Comparison of ENCODE assay signal across 15 mouse cellular contexts in genomic region chr10:86212062-86212461, GRCm38 (mm10).
A peak's percentile ranks its signal among the peaks of the same experiment; 100 is the strongest.
DNase-seq lines count a peak whose midpoint lies in the region; ATAC-seq and TF ChIP-seq lines count a peak whose summit lies in the region.
"Had no signal": no experiment of that assay in that cellular context is flagged by ENCODE, and none has a peak within 500 bp of the region (broad histone marks: within the 10 kb centered on the region; RNA-seq: fewer than 3 reads in every experiment).

No protein-coding gene starts in this region.

- intact Hi-C loops in heart, adult 2 months (cut with DNase I) = no loop called here

- WGBS in heart, adult 2 months = 73% methylated on average over 4 of the region's 4 CpGs
- WGBS in lung, embryonic 14.5 days = 38% methylated on average over 4 of the region's 4 CpGs

- no peak for TF ChIP-seq EP300 in heart, adult 2 months (IDR thresholded peaks at IDR 0.05; ENCODE audit: insufficient read depth, low read depth, low read length)

- ATAC-seq in lung, embryonic 14.5 days (ENCODE audit: insufficient read depth) = peak; percentile 56; the same call in 1 of the 2 replicates
- ATAC-seq in inflammation-experienced regulatory T-cells, adult 6 months = no peak
- ATAC-seq in megakaryocyte-erythroid progenitor cell, adult 5-6 weeks (replicated peaks; ENCODE audit: low FRiP score, low TSS enrichment, poor library complexity, severe bottlenecking) = no peak
- ATAC-seq: midbrain, embryonic 13.5 days had no signal

- no peak overlapping the region for H3K27ac ChIP-seq in heart, adult 2 months
- no peak overlapping the region for H3K27ac ChIP-seq in lung, embryonic 14.5 days (ENCODE audit: low read depth)
- H3K27ac ChIP-seq: heart, embryonic 15.5 days; hindbrain, embryonic 15.5 days; limb, embryonic 12.5 days; midbrain, embryonic 13.5 days had no signal

- no peak overlapping the region for H3K4me2 ChIP-seq in lung, embryonic 14.5 days
- H3K4me2 ChIP-seq: heart, embryonic 15.5 days; hindbrain, embryonic 15.5 days; limb, embryonic 12.5 days; midbrain, embryonic 13.5 days had no signal

- H3K4me3 ChIP-seq in heart, adult 2 months = no peak overlapping the region
- no peak overlapping the region for H3K4me3 ChIP-seq in lung, embryonic 14.5 days (ENCODE audit: low read depth, low read length)
- H3K4me3 ChIP-seq: heart, embryonic 15.5 days; hindbrain, embryonic 15.5 days; limb, embryonic 12.5 days; midbrain, embryonic 13.5 days had no signal

- TF ChIP-seq POLR2A in heart, adult 2 months (IDR thresholded peaks at IDR 0.05; ENCODE audit: insufficient read depth, low read depth, low read length) = no peak

- no peaks in the 10 kb centered on the region for H3K27me3 ChIP-seq in heart, adult 2 months (ENCODE audit: control insufficient read depth, insufficient read depth, low read length)
- no peaks in the 10 kb centered on the region for H3K27me3 ChIP-seq in lung, embryonic 14.5 days (ENCODE audit: insufficient read depth, low read length)
- H3K27me3 ChIP-seq: heart, embryonic 15.5 days; hindbrain, embryonic 15.5 days; limb, embryonic 12.5 days; midbrain, embryonic 13.5 days had no signal

- DNase-seq in heart, adult 2 months = peak; percentile 39 to 66
- DNase-seq in heart, postnatal 4 days = no peak
- peak; percentile 16 for DNase-seq in urinary bladder, postnatal 25 days (ENCODE audit: low spot score)
- no peak for DNase-seq in urinary bladder, postnatal 4 days (ENCODE audit: low spot score in 2 of 2)
- peak; percentile 65 for DNase-seq in lung, embryonic 14.5 days
- no peak for DNase-seq in cerebellum, adult 11 months
- DNase-seq: adrenal gland, postnatal 25 days; cerebellum, postnatal 36 days; thymus, postnatal 25 days had no signal

- no peaks in the 10 kb centered on the region for H3K36me3 ChIP-seq in heart, adult 2 months (ENCODE audit: control insufficient read depth, insufficient read depth, low read length)
- H3K36me3 ChIP-seq in lung, embryonic 14.5 days (ENCODE audit: insufficient read depth) = no peaks in the 10 kb centered on the region
- H3K36me3 ChIP-seq: heart, embryonic 15.5 days; hindbrain, embryonic 15.5 days; limb, embryonic 12.5 days; midbrain, embryonic 13.5 days had no signal

- no peaks in the 10 kb centered on the region for H3K79me2 ChIP-seq in heart, adult 2 months (replicated peaks; ENCODE audit: control insufficient read depth, insufficient read depth, low read length)

- no peaks in the 10 kb centered on the region for H3K9me3 ChIP-seq in lung, embryonic 14.5 days (ENCODE audit: low read depth, low read length)
- H3K9me3 ChIP-seq: heart, embryonic 15.5 days; hindbrain, embryonic 15.5 days; limb, embryonic 12.5 days; midbrain, embryonic 13.5 days had no signal

- no peak for TF ChIP-seq CTCF in heart, adult 2 months (IDR thresholded peaks at IDR 0.05)
- TF ChIP-seq CTCF in lung, embryonic 14.5 days (IDR thresholded peaks at IDR 0.05; ENCODE audit: low read depth) = no peak

- no peak overlapping the region for H3K9ac ChIP-seq in heart, adult 2 months (ENCODE audit: low read depth, low read length)
- no peak overlapping the region for H3K9ac ChIP-seq in lung, embryonic 14.5 days
- H3K9ac ChIP-seq: heart, embryonic 15.5 days; hindbrain, embryonic 15.5 days; limb, embryonic 12.5 days; midbrain, embryonic 13.5 days had no signal

- no peaks in the 10 kb centered on the region for H3K4me1 ChIP-seq in heart, adult 2 months (ENCODE audit: control insufficient read depth, insufficient read depth, low read length)
- no peaks in the 10 kb centered on the region for H3K4me1 ChIP-seq in lung, embryonic 14.5 days (ENCODE audit: insufficient read depth)
- H3K4me1 ChIP-seq: heart, embryonic 15.5 days; hindbrain, embryonic 15.5 days; limb, embryonic 12.5 days; midbrain, embryonic 13.5 days had no signal

Comparison
In these comparisons a context has a peak if more than half of its experiments do, and no peak if none do; other contexts are left out.
1. DNase-seq: peak in heart, adult 2 months (2 of 2), urinary bladder, postnatal 25 days (single experiment) and lung, embryonic 14.5 days (single experiment); none in heart, postnatal 4 days (single experiment), urinary bladder, postnatal 4 days (0 of 2) and cerebellum, adult 11 months (single experiment).